Mouse (Mus musculus) brain, adult 2 months (tissue): Measurements from ENCODE around the gene Fzr1.

Source experiments
- DNase-seq: peaks from one replicate; pipeline ENCODE4 v3.0.0; 2011; ENCODE audit warnings: low read depth, low spot score

Fzr1 gene

DNA sequence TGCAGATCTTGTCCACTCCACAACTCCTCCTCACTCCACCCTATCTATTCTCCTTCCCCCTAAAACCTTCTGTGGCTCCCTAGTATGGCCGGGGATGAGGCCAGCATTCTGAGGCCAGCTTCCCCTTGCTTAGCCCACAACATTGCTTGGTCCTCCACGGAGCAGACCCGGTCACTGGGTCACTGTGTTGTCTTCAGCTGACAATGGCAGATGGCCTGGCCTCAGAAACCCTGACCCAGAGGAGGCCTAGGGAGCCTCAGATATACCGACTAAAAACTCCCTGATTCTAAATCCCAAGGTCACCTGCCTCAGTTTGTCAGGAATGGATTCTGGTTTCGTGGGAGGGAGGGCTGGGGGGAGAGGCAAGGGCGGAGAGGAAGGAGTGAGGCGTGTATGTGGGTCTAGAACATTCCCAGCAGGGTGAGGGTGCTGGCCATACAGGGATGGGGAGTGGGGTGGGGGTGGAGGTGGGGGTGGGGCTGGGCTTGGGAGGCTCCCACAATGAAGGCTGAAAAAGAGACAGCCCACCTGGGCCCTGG lies 24.0 kb upstream of the Fzr1 start:
- peak; percentile 57 for DNase-seq

DNA sequence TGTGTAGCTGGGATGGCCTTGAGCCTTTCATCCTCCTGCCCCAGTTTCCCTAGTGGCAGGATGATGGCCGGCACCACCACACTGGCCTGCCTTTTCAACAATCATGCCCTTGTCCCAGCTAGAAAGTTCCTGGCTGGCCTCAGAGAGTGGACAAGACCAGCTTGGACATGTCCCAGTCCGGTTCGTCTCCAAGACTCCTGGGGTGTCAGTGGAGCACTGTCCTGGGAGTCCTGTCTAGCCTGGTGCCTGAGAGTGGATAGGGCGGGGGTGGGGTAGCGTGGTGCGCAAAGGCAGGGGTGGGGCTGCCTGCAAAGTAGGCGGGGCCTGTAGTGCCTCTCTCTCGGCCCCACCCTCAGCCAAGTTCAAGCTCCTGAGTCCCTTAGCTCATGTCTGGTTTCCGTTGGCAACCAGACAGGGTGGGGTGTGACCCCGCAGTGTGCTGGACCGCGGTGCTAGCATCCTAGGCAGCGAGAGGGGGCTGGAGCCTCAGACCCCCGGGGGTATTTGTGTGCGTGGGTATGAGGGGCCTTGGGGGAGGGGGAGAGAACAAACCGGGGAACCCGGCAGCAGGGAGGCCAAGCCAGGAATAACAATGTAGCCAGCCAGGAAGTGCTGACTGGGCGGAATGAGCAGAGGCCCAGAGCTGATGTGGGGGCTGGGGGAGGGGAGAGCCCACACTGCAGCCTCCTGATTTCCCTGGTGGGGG lies 23.4 kb upstream of the Fzr1 start:
- DNase-seq: peak; percentile 73

DNA sequence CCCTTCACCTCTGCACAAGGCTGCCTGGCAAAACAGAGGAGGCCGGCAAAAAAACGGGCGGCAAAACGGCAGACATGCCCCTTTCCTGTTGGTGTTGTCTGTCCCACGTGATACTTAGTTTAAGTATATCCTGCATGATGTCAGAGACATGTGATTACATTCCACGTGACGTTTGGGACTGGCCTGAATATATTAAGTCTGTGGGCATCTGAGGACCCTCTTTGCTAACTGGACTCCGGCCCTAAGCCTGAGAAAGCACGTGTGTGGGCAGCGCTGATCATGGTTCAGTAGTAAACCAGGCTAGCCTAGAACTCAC lies 22.8 kb upstream of the Fzr1 start:
- peak; percentile 55 for DNase-seq

DNA sequence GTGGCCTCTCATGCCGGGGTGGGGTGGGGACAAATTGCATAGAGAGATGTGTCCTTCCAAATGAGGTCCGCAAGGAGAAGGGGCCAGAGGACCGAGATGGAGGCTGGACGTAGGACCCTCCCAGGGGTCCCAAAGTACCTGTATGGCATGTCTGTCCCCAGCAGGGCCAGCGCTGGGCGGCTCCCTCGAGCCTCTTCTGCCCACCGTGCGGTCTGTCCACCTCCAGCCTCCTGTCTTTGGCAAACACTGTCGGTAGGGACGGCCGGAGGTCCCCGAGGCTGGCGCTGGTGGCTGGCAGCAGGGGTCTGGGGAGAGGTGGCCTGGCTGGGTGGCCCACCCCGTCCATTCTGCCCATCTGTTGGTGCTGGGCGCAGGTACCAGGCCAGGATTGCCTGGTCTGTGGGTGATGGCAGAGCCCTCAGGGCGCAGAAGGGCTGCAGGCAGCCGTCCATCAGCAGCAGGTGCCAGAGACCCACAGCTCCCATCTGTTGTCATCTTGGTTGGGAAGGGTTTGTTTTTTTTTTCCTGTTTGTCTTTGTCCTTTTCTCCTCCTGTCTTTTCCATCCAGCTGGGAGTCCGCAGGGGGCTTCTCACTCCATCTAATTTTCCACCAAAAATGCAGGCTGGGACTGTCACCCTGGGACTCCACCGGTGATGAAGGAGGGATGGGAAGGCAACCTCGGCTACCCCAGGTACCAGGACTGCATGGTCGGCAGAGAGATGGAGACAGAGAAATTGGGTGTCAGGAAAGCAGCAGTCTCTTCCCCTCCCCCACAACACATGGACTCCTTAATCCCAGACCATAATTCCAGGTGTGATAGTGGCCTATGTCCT lies 22.3 kb upstream of the Fzr1 start:
- peak; percentile 94 for DNase-seq

- no peak for DNase-seq
These were observed 21.5 kb upstream of the Fzr1 start for GRCm38 (mm10) chr10:81399798-81400308.

DNA sequence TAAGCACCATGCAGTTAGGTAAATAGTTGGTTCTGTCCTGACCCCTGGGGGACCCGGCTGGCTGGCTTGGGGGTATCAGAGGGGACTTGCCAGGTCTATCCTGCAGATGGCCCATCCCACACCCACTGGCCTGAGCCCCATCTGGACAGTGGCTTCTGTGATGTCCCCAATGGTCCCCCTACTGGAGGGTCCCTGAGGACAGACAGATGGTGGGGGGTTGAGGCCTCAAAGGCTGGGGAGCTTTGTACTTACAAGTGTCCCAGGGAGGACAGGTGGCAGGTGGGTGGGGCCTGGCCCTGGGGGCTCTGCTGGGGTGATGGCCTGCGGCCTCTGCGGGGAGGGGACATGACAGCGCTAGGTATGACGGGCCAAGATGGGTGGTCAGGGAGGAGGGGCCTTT lies 21.0 kb upstream of the Fzr1 start:
- DNase-seq: no peak

GRCm38 (mm10) chr10:81396749-81397148 lies 18.4 kb upstream of the Fzr1 start:
- DNase-seq: no peak

DNA sequence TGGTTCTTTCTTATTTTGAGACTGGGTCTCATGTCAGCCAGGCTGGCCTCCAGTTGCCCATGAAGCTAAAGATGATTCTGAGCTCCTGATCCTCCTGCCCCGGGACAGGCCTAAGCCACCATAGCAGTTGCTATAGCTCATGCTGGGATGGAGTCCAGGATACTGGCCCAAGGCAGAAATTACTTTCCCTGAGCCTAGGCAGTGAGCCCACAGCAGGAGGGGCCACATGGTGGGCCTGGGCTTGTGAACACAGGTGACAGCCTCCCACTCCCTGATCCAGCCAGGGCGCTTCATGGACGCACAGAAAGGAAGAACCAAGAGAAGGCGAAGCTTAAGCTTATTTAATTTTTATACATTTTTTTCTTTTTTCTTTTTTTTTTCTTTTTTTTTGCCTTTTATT lies 17.5 kb upstream of the Fzr1 start:
- no peak for DNase-seq

- peak; percentile 71 for DNase-seq
These were observed 16.8 kb upstream of the Fzr1 start for GRCm38 (mm10) chr10:81395127-81395526.

DNA sequence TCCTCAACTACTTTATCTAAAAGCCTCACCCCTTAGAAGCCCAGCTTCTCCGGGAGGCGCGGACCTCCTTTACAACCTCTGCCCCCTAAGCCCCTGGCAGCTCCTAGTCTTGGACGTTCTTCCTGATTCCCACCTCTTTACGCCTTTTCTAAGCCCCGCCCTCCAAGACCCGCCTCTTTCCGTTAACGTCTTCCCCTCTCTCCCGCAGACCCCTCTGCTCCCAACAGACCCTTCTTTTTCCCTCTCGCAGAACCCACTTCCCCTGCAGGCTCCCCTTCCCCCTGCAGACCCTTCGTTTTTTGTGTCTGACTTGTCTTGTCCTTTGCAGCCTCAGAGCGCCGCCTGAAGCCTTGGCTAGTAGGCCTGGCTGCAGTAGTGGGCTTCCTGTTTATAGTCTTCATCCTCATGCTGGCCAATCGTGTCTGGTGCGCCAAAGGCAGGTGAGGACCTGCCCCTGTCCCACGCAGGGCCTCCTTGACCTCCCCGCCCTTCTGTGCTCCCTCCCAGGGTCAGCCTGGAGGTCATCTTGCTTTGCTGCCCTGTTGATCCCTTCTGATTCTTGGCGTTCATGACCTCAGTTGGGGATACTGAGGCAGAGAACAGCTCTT lies 15.2 kb upstream of the Fzr1 start:
- no peak for DNase-seq

DNA sequence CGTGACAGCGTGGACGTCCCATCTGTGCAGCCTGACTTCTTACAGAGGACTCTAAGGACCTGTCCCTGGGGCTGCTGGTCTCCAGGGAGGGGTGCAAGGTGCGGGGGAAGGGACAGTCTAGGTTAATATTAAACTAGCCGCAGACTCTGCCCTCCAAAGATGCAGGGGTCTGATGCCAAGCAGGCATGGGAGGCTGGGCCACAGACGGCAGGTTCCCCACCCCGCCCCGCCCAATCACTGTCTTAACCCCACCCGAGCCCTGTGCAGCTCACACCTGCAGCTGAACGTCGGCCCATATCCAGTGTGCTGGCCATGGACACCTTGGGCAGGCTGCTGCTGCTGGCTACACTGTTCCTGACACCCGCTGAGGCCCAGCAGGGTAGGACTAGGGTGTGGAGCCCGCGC lies 14.5 kb upstream of the Fzr1 start, which contains the start of gene Smim24:
Smim24 (plus strand) TSS at position 271 of the 405 bp plus-strand sequence.
- no peak for DNase-seq

DNA sequence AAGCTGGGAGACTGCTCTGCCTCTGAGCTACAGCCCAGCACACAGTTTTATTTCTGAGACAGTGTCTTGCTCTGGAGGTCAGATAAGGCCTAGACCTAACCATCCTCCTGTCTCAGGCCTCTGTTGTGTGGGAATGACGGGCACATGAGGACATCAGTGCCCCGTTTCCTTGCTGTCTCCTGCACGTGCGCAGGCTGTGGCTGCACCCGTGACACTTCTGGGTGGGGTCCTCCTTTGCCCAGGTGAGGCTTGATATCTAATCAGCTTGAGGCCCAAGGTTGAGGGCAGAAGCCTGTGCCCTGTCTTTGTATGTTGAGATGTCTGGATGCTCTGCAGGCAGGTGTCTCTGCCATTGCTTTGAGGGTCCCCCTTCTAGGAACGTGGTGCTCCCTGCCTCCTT lies 14.0 kb upstream of the Fzr1 start:
- DNase-seq: no peak

GRCm38 (mm10) chr10:81390678-81390965 lies 12.3 kb upstream of the Fzr1 start:
- no peak for DNase-seq

DNA sequence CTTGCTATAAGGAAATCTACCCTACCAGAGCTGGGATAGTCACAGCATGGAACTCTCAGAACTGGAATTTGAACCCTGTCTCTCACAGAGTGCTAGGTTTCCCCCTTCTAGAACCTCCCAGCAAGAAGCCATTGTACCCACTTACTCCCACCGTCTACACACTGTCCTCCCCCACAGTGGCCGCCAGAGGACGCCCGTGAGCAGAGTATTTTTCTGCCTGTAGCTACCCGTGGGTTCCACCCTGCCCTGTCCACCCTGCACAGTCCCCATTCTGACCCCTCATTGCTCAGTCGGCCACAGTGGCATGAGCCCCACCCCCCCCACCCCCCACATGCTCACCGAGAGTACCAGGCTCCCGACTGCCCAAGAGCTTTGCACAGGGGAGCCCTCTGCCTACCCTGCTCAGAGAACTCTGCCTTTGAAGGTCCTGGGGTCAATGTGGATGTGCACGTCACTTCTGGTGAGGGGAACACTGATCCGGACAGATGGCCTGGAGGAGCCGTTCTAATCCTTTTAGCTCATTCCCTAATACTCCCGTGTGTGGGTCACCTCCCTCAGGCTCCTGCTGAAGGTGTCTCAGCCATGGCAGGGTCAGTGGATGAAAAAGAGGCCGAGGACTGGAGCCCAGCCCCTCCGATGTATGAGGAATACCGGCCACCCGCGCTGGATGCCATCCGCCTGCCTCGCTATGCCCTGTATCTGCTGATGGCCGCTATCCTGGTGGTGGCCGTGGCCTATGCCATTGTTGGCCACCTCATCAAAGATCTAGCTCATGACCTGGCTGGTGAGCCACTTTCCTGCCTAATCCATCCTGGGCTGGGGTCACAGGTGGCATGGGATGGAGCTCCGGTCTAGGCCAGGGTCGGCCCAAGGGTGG lies 11.7 kb upstream of the Fzr1 start:
- DNase-seq: peak; percentile 65

DNA sequence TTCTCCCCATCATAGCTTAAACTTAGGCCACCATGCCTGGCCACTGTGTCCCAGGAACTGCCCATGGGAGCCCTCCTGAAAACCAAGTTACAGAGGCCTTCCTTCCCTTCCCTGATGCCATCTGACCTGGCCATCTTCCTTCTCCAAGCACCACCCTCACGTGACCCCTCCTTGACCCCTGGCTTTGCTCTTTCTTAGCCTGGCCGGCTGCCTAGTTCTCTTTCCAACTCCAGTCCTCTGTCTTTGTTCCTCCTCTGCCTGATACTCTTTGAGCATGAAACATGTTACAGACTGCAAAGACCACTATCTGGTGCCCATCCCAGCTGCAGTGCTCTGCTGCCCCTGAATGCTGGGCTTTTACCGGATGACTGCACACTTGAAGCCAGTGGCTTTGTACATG lies 11.1 kb upstream of the Fzr1 start:
- DNase-seq: no peak

DNA sequence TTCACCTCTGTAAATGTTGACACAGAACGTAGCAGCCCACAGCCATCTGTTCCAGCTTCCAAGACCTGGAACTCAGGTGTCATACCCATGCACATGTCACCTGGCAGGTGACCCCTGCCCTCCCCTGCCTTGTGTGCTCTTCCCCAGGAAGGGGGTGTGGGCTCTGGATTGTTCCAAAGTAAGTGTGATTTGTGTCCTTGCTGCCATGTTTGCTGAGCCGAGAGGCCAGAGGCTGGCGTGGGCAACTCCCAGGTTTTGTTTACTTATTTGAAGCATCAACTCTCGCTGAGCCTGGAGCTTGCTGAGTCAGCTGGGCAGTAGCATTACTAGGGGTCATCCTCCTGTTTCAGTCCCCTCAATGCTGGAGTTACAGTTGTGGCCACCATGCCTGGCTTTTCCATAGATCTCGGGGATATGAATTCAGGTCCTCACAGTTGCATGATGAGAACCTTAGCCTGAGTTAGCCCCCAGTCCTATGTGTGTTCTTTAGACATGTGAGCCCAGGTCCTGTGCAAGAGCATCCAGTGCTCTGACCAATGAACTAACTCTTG lies 10.3 kb upstream of the Fzr1 start, which contains the start of gene Gm48552:
Gm48552 (plus strand) TSS at position 501 of the 551 bp plus-strand sequence.
- no peak for DNase-seq

- DNase-seq: no peak
These were observed 9.4 kb upstream of the Fzr1 start for GRCm38 (mm10) chr10:81387716-81388115.

GRCm38 (mm10) chr10:81385603-81386306 lies 7.4 kb upstream of the Fzr1 start:
- no peak for DNase-seq

- DNase-seq: no peak
These were observed 6.3 kb upstream of the Fzr1 start for GRCm38 (mm10) chr10:81384605-81384982.

DNA sequence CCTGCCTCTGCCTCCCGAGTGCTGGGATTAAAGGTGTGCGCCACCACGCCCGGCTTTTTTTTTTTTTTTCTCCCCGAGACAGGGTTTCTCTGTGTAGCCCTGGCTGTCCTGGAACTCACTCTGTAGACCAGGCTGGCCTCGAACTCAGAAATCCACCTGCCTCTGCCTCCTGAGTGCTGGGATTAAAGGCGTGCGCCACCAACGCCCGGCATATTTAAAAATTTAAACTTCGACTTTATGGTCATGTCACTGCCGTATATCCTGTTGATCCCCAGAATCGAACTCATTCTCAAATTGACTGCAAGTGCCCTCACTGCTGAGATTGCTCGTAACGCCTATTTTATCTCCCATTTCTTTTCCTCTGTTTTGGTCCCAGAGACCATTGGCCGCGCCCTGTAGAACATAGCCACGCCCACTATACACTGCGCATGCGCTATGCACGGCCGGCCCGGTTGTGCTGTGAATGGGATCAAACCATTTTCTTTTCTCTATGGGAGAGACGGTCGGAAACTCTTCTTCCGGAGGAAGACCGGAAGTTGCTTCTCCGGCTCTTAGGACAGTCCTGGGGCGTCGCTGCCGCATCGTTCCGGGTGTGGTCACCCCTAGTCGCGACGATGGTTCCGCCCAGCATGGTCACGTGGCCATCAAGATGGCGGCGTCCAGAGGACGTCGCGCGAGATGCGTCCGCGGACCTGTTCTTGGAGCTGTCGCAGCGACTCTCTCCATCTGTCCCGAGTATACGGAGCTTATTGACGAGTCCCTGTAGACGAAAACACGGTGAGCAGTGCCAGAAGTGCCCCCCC lies 5.7 kb upstream of the Fzr1 start, which contains the start of the genes Dohh and Gm48551:
Dohh (plus strand) TSS at position 627 of the 803 bp plus-strand sequence.
Gm48551 (plus strand) TSS at position 665 of the 803 bp plus-strand sequence.
- peak; percentile 100 for DNase-seq
